Mouse (Mus musculus) thymus, adult 2 months (tissue): ENCODE data around the gene Grcc10. TPM values are rescaled to one million over a fixed set of nuclear protein-coding genes. Genes with fewer than 3 reads are reported as not detected.

Experiments used
- DNase-seq: peaks from one replicate; pipeline ENCODE4 v3.0.0; 2021
- H3K27ac ChIP-seq: fragments of 200-500 bp; 2 replicates; pipeline ENCODE4 v1.5.1; 2012; ENCODE audit warnings: low read length, control low read depth; ENCODE audit not compliant: control insufficient read depth, insufficient read depth
- H3K27me3 ChIP-seq: fragments of 200-500 bp; 2 replicates; pipeline ENCODE4 v1.6.1; 2012; ENCODE audit warnings: mild to moderate bottlenecking, low read length, moderate library complexity, mixed read lengths; ENCODE audit not compliant: control insufficient read depth, insufficient read depth
- H3K36me3 ChIP-seq: fragments of 200-500 bp; 2 replicates; pipeline ENCODE4 v1.6.1; 2012; ENCODE audit warnings: mild to moderate bottlenecking, low read length, moderate library complexity; ENCODE audit not compliant: control insufficient read depth, insufficient read depth
- H3K4me1 ChIP-seq: fragments of 200-500 bp; replicated peaks from 2 replicates; pipeline ENCODE4 v1.6.1; 2012; ENCODE audit warnings: low read length; ENCODE audit not compliant: control insufficient read depth, insufficient read depth
- H3K4me3 ChIP-seq: fragments of 200-500 bp; 2 replicates; pipeline ENCODE4 v1.5.1; 2012; ENCODE audit warnings: mild to moderate bottlenecking, low read length, control low read depth, moderate library complexity; ENCODE audit not compliant: control insufficient read depth, insufficient read depth
- CTCF ChIP-seq: fragments of 200-500 bp; IDR thresholded peaks from 2 replicates; pipeline ENCODE4 v1.5.1; 2012; ENCODE audit warnings: mild to moderate bottlenecking, control low read depth, low read length, moderate library complexity, borderline replicate concordance; ENCODE audit not compliant: control insufficient read depth, poor library complexity, insufficient read depth; ENCODE audit errors: extremely low read depth
- POLR2A ChIP-seq: fragments of 200-500 bp; IDR thresholded peaks from 2 replicates; pipeline ENCODE4 v1.6.1; 2012; ENCODE audit warnings: mild to moderate bottlenecking, low read length, control low read depth, moderate library complexity; ENCODE audit not compliant: control insufficient read depth, poor library complexity, insufficient read depth; ENCODE audit errors: extremely low read depth
- whole genome bisulfite sequencing: fragments of 180-500 bp; shearing (Covaris S2); methylation state at CpG from one replicate; pipeline ENCODE4 v1.1.7; 2018; 5-methylcytosine and 5-hydroxymethylcytosine counted together
- polyA plus RNA-seq: library from polyadenylated mRNA; depleted of rRNA; stranded (reverse); fragments of >200 nt; gene quantifications from 2 replicates; pipeline ENCODE4 v1.2.3, GENCODE M21; 2012

Grcc10 gene
- polyA plus RNA-seq, 1 experiment, result 352 TPM

DNA sequence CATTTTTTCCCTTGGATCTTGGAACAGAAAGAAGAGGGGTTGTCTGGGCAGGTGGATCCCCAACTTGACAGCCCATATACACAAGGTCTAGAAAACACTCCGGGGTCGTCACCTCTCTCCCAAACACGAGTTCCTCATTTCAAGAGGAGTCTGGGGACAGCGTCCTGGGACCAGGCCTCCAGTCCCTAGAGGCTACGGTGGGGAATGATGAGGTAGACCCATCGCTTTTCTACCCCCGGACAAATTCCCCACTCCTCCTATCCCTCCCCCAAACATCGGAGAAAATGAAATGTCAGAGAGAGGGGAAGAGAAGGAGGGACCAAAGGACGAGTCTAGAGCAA is 27.5 kb upstream of the Grcc10 start:
- DNase-seq, result no peak
- H3K4me1 ChIP-seq, result peaks cover 20% of the 10 kb centered on the region
- no peaks in the 10 kb centered on the region for H3K27me3 ChIP-seq
- WGBS, result 7% methylated on average over 9 of the region's 9 CpGs
- no peaks in the 10 kb centered on the region for H3K36me3 ChIP-seq
- peak overlapping the region; percentile 45 for H3K4me3 ChIP-seq
- TF ChIP-seq POLR2A (no peak), CTCF (no peak)
- H3K27ac ChIP-seq, result no peak overlapping the region

DNA sequence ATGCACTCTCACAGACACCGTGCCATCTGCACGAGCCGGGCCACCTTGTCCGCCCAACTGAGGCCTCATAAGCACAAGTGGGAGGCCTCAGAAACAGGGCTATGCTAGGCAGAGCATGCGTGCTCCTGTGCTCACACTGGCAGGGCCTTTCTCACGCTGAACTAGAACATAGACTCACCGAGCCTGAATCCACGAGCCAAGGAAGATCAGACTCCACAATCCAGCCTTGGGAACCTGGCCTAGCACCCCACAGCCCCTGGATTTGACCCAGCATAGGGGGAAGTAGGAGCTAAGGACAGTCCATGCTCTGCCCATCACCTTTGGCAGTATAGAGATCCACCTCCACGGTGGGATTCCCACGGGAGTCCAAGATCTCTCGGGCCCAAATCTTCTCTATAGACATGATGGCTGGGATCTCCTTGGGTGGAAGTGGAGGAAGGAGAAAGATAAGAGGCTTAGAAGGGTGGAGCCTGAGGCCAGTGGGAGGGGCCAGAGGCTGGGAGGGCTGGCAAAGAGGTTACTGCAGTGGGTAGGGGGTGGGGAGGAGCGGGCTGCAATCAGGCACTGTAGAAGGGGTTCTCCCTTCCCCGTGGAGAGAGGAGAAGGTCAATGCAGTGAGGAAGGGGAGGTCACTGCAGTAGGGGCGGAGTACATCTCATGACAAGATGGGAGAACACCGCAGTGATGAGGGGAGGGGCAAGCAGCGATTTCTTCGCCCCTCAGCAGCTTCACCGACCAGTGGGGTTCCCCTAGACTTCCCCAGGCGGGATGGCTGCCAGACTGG is 26.9 kb upstream of the Grcc10 start:
- peaks cover 20% of the 10 kb centered on the region for H3K4me1 ChIP-seq
- no peak for DNase-seq
- WGBS, result 75% methylated on average over 19 of the region's 19 CpGs
- no peaks in the 10 kb centered on the region for H3K36me3 ChIP-seq
- TF ChIP-seq CTCF (no peak), POLR2A (no peak)
- H3K4me3 ChIP-seq, result peak overlapping the region; percentile 45; the same call in 1 of the 2 replicates
- no peaks in the 10 kb centered on the region for H3K27me3 ChIP-seq
- H3K27ac ChIP-seq, result no peak overlapping the region

DNA sequence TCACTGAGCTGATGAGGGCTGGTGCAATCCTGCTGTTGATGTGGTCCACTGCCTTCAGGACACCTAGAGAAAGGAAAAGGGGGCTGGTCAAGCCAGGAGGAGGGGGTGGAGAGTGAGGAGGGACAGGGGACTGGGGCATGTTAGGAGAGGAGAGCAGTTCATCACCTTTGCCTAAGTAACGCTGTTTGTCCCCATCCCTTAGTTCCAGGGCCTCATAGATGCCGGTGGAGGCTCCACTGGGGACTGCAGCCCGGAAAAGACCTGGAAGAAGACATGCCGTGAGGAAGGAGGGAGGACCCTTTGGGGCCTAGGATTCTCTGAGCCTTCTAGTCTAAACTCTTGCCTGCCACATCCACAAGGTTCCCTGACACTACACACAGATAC is 26.4 kb upstream of the Grcc10 start:
- WGBS, result 93% methylated on average over 4 of the region's 4 CpGs
- TF ChIP-seq POLR2A (no peak), CTCF (no peak)
- DNase-seq, result no peak
- Histone ChIP-seq H3K36me3 (no peaks in the 10 kb centered on the region), H3K27me3 (no peaks in the 10 kb centered on the region), H3K4me3 (no peak overlapping the region), H3K27ac (no peak overlapping the region), H3K4me1 (peaks cover 20% of the 10 kb centered on the region)

DNA sequence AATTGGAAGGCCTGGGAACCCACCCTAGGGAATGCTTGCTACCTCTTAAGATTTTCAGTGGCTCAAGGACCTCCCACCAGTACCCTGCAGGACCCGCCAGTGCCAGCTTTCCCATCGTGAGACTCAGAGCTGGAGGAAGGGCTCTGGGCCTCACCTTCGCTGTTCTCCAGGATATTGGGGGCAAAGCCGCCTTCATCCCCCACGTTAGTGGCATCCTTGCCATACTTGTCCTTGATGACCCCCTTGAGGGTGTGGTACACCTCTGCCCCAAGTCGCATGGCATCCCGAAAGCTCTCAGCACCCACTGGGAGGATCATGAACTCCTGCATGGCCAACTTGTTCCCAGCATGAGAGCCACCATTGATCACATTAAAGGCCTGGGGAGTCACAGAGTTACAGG is 24.8 kb upstream of the Grcc10 start:
- Histone ChIP-seq H3K4me3 (no peak overlapping the region), H3K27me3 (no peaks in the 10 kb centered on the region), H3K27ac (no peak overlapping the region), H3K36me3 (no peaks in the 10 kb centered on the region), H3K4me1 (peaks cover 20% of the 10 kb centered on the region)
- 97% methylated on average over 7 of the region's 7 CpGs for WGBS
- TF ChIP-seq CTCF, result no peak
- no peak for TF ChIP-seq POLR2A
- no peak for DNase-seq

DNA sequence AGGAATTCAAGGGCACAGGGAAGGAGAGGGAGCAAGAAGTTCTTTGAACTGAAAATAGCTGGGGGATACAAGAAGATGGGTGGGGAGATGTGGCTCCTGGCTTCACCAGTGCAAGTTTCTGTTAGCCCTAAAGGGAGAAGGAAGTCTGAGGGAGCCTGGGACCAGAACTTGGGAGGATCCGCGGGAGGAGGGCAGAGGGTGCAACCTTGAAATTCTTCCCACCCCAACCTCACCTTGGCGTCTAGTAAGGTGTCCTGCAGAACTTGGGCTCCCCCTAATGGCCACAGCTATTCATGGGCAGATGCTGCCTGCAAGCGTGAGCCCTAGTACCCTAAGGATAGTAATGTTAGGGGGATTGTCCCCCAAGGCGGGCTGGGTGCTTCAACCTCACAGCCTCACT is 18.1 kb upstream of the Grcc10 start:
- no peaks in the 10 kb centered on the region for H3K27me3 ChIP-seq
- H3K27ac ChIP-seq, result no peak overlapping the region
- H3K36me3 ChIP-seq, result no peaks in the 10 kb centered on the region
- WGBS, result under 1% methylated on average over 5 of the region's 5 CpGs
- DNase-seq, result peak; percentile 88
- no peak overlapping the region for H3K4me3 ChIP-seq
- H3K4me1 ChIP-seq, result peaks cover 7% of the 10 kb centered on the region; the same call in 1 of the 2 replicates
- TF ChIP-seq CTCF (peak; percentile 83), POLR2A (no peak)

DNA sequence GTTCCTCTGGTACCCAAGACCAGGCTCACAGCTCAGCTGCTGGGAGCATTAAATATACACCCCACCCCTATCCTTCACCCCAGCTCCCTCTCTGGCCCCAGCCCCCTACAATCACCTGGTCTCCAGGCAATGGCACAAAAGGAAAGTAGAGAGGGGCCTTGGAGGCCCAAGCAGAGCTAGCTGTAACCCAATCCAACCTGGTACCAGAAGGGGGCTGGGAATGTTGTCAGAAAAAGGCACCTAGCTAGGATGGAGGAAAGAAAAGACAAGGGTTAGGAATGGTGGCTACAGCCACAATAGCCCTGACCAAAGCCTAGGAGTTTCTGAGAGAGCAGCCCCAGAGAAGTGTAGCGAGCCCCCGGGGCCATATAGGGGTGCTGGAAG is 17.7 kb upstream of the Grcc10 start:
- no peak for TF ChIP-seq CTCF
- WGBS, result 49% methylated on average over 2 of the region's 2 CpGs
- Histone ChIP-seq H3K27me3 (no peaks in the 10 kb centered on the region), H3K27ac (no peak overlapping the region), H3K36me3 (no peaks in the 10 kb centered on the region), H3K4me1 (peaks cover 7% of the 10 kb centered on the region; the same call in 1 of the 2 replicates), H3K4me3 (no peak overlapping the region)
- no peak for DNase-seq
